Mouse (Mus musculus): ENCODE results near the gene Gm527. TPM values are rescaled to one million over a fixed set of nuclear protein-coding genes. Genes with fewer than 3 reads are reported as not detected.

Gene Gm527
- total and polyA plus RNA-seq, 2 experiments from 2014 or later: 2.1 to 24.8 TPM

DNA sequence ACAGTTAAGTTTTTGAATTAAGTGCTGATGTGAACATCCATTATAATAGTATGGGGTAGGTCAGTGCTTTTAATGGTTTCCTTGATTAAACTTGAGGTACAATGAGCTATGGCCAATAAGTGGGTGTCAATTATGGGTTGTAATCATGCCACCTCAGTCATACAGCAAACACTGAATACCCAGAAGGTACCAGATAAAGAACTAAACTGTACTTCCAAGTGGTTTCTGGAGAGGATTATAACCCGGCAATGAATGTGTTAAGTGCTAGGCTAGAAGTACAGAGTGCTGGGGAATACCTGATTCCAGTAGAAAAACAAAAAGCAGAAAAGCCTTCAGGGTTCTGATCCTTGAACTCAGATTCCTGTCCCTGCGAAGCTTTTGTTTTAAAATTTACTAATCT lies 50.4 kb downstream of the Gm527 start:
- H3K27ac ChIP-seq (ENCODE audit: low read depth, low read length): no peak overlapping the region
- H3K4me2 ChIP-seq (ENCODE audit: low read depth): peak overlapping the region; percentile 72
- DNase-seq (no peak), ATAC-seq (no peak)
- peak overlapping the region; percentile 72; the same call in 1 of the 2 replicates for H3K9ac ChIP-seq
- peaks cover 33% of the 10 kb centered on the region for H3K4me1 ChIP-seq (ENCODE audit: insufficient read depth)
- peak overlapping the region; percentile 68 for H3K4me3 ChIP-seq (ENCODE audit: low read depth, low read length)
- 0% methylated on average over 2 of the region's 2 CpGs for WGBS
- H3K36me3 ChIP-seq (ENCODE audit: insufficient read depth): no peaks in the 10 kb centered on the region
- TF ChIP-seq CTCF (IDR thresholded peaks at IDR 0.05; ENCODE audit: low read depth): no peak
- H3K9me3 ChIP-seq (ENCODE audit: low read length): no peaks in the 10 kb centered on the region
- no peaks in the 10 kb centered on the region for H3K27me3 ChIP-seq (ENCODE audit: insufficient read depth, low read length)

DNA sequence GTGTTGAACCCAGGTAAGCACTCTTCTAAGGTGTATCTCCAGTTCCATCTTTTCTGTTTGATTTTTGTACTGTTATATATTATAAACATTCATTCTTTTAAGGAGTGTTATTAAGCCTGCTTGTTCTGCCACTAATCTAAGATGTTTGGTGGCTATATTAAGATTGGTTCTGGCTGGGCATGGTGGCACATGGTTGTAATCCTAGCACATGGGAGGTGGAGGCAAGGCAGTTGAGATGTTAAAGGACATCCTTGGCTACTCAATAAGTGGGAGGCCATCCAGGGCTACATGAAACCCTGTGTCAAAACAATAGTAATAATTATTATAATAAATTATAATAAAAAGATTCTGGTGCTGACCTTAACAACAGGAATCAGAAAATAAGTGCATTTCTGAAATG lies 53.7 kb downstream of the Gm527 start:
- DNase-seq: no peak
- Histone ChIP-seq H3K9me3 (ENCODE audit: low read length) (no peaks in the 10 kb centered on the region), H3K4me2 (ENCODE audit: low read depth) (peak overlapping the region; percentile 6; the same call in 1 of the 2 replicates), H3K27ac (ENCODE audit: low read depth, low read length) (no peak overlapping the region), H3K36me3 (ENCODE audit: insufficient read depth) (no peaks in the 10 kb centered on the region), H3K4me1 (ENCODE audit: insufficient read depth) (peaks cover 24% of the 10 kb centered on the region), H3K4me3 (ENCODE audit: low read depth, low read length) (no peak overlapping the region), H3K27me3 (ENCODE audit: insufficient read depth, low read length) (no peaks in the 10 kb centered on the region), H3K9ac (no peak overlapping the region)
- no peak for TF ChIP-seq CTCF (IDR thresholded peaks at IDR 0.05; ENCODE audit: low read depth)
- no peak for ATAC-seq

DNA sequence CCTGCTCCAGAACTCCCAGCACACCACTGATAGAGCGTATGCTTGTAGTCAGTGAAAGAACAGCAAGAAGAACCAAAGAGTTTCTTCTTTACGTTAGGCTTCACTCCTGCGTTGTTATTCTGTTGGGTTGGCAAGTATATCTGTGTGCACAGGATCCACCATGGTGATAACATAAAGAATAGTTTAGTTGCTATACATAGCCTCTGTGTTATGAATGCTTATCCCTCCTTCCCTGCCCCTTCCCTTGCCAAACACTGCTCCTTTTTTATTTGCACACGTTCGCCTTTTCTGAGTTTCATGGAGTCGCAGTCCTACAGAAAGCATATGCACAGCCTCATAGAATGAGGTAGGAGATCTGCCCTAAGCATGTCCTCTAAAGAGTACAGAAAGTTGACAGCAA lies 54.4 kb downstream of the Gm527 start:
- Histone ChIP-seq H3K9me3 (ENCODE audit: low read length) (no peaks in the 10 kb centered on the region), H3K36me3 (ENCODE audit: insufficient read depth) (no peaks in the 10 kb centered on the region; the same call in 1 of the 2 replicates), H3K4me1 (ENCODE audit: insufficient read depth) (peaks cover 24% of the 10 kb centered on the region), H3K4me3 (ENCODE audit: low read depth, low read length) (no peak overlapping the region), H3K27ac (ENCODE audit: low read depth, low read length) (no peak overlapping the region), H3K9ac (no peak overlapping the region), H3K27me3 (ENCODE audit: insufficient read depth, low read length) (no peaks in the 10 kb centered on the region), H3K4me2 (ENCODE audit: low read depth) (peak overlapping the region; percentile 27)
- 64% methylated on average over 6 of the region's 6 CpGs for WGBS
- TF ChIP-seq CTCF (IDR thresholded peaks at IDR 0.05; ENCODE audit: low read depth): no peak
- no peak for DNase-seq
- ATAC-seq: no peak

Other genes starting within 250 kb of the Gm527 start
- gene Klhl28, start 47.6 kb downstream of the Gm527 start, total RNA-seq (2014; rRNA removed): 27.4 and 29.5 TPM in 2 replicates
- gene Klhl28, start 47.6 kb downstream of the Gm527 start, polyA plus RNA-seq (2015; fragmentation: Nextera tagmentation; extraction: Ambion mirVana): 23.6 and 26.4 TPM in 2 replicates
- 24.5 and 30.1 TPM in 2 replicates for gene Togaram1, start 47.9 kb downstream of the Gm527 start, total RNA-seq (2014; rRNA removed)
- 8.2 and 15.2 TPM in 2 replicates for gene Togaram1, start 47.9 kb downstream of the Gm527 start, polyA plus RNA-seq (2015; fragmentation: Nextera tagmentation; extraction: Ambion mirVana)
- gene Prpf39, start 118.4 kb downstream of the Gm527 start, total RNA-seq (2014; rRNA removed): 37.5 and 49.5 TPM in 2 replicates
- 21.6 and 28.6 TPM in 2 replicates for gene Prpf39, start 118.4 kb downstream of the Gm527 start, polyA plus RNA-seq (2015; fragmentation: Nextera tagmentation; extraction: Ambion mirVana)
- 254 and 312 TPM in 2 replicates for gene Fkbp3, start 156.1 kb downstream of the Gm527 start, total RNA-seq (2014; rRNA removed)
- 430 and 547 TPM in 2 replicates for gene Fkbp3, start 156.1 kb downstream of the Gm527 start, polyA plus RNA-seq (2015; fragmentation: Nextera tagmentation; extraction: Ambion mirVana)
- 22.6 and 22.8 TPM in 2 replicates for gene Fancm, start 157.7 kb downstream of the Gm527 start, total RNA-seq (2014; rRNA removed)
- 4.1 and 8.3 TPM in 2 replicates for gene Fancm, start 157.7 kb downstream of the Gm527 start, polyA plus RNA-seq (2015; fragmentation: Nextera tagmentation; extraction: Ambion mirVana)

Data from forebrain, postnatal 0 days (tissue).